Mouse (Mus musculus) neural tube, embryonic 13.5 days (tissue): ENCODE measurements around the gene Ccdc73. TPM values are rescaled to one million over a fixed set of nuclear protein-coding genes. Genes with fewer than 3 reads are reported as not detected.
A peak's percentile ranks its signal among the peaks of the same experiment; 100 is the strongest.
"Not testable (repeated sequence)": the region's sequence is repeated elsewhere in the genome, so short reads cannot be mapped to it uniquely, and the experiment has no call there.

Experiments
- ATAC-seq: fragments of 200-750 bp; cut with Nextera tagmentation; 2 replicates; pipeline ENCODE4 v1.8.0; 2017; ENCODE audit warnings: low read depth, mild to moderate bottlenecking, moderate TSS enrichment, moderate library complexity
- H3K27ac ChIP-seq: fragments of 300-500 bp; sonication (generic); replicated peaks from 2 replicates; pipeline ENCODE4 v1.5.1; 2015; ENCODE audit warnings: moderate library complexity, mild to moderate bottlenecking, inconsistent platforms
- H3K27me3 ChIP-seq: fragments of 300-500 bp; sonication (generic); 2 replicates; pipeline ENCODE4 v1.6.1; 2015; ENCODE audit warnings: mild to moderate bottlenecking, inconsistent platforms
- H3K36me3 ChIP-seq: fragments of 300-500 bp; sonication (generic); 2 replicates; pipeline ENCODE4 v1.6.1; 2015; ENCODE audit warnings: mild to moderate bottlenecking, inconsistent platforms
- H3K4me1 ChIP-seq: fragments of 300-500 bp; sonication (generic); replicated peaks from 2 replicates; pipeline ENCODE4 v1.6.1; 2015; ENCODE audit warnings: inconsistent platforms
- H3K4me2 ChIP-seq: fragments of 300-500 bp; sonication (generic); 2 replicates; pipeline ENCODE4 v1.6.1; 2015; ENCODE audit warnings: inconsistent platforms, mild to moderate bottlenecking, moderate library complexity
- H3K4me3 ChIP-seq: fragments of 300-500 bp; sonication (generic); 2 replicates; pipeline ENCODE4 v1.5.1; 2015; ENCODE audit warnings: mild to moderate bottlenecking, inconsistent platforms
- H3K9ac ChIP-seq: fragments of 300-500 bp; sonication (generic); 2 replicates; pipeline ENCODE4 v1.6.1; 2015; ENCODE audit warnings: moderate library complexity, mild to moderate bottlenecking, inconsistent platforms
- H3K9me3 ChIP-seq: fragments of 300-500 bp; sonication (generic); 2 replicates; pipeline ENCODE4 v1.6.1; 2016; ENCODE audit warnings: inconsistent platforms
- WGBS: fragments of 180-500 bp; shearing (Covaris S2); methylation state at CpG from one replicate; pipeline ENCODE4 v1.1.7; 2015; 5-methylcytosine and 5-hydroxymethylcytosine counted together
- polyA plus RNA-seq: library from polyadenylated mRNA; unstranded; fragments of >200 nt; fragmentation: Nextera tagmentation; extraction: Ambion mirVana; gene quantifications from 2 replicates; pipeline ENCODE4 v1.2.1, GENCODE M21; 2015

The Ccdc73 gene
- polyA plus RNA-seq, 1 experiment from 2014 or later: 7.8 TPM

DNA sequence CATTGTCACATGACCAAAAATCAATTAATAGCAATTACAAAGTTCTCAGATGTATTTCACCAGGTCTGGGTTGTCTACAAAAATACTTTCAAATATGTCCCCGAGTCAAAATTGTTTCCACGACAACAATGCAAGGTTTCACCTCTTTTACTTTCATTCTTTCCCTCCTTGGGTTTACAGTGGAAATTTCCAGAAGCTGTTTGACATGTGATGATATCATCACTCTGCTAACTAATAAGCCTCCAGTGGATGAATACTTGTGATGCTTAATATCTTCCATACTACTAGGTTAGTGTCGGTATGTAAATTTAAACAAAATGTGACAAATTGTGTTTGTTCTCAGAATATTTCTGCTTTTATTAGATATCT lies 17.6 kb upstream of the Ccdc73 start:
- no peaks in the 10 kb centered on the region for H3K9me3 ChIP-seq
- H3K9ac ChIP-seq: peak overlapping the region; percentile 70; the same call in 1 of the 2 replicates
- no peak for ATAC-seq
- H3K4me1 ChIP-seq: peaks cover 10% of the 10 kb centered on the region; the same call in 1 of the 2 replicates
- H3K4me2 ChIP-seq: peak overlapping the region; percentile 98
- H3K27me3 ChIP-seq: peaks cover 38% of the 10 kb centered on the region
- 78% methylated on average over 3 of the region's 3 CpGs for WGBS
- H3K27ac ChIP-seq: no peak overlapping the region
- H3K36me3 ChIP-seq: no peaks in the 10 kb centered on the region
- peak overlapping the region; percentile 50 for H3K4me3 ChIP-seq

DNA sequence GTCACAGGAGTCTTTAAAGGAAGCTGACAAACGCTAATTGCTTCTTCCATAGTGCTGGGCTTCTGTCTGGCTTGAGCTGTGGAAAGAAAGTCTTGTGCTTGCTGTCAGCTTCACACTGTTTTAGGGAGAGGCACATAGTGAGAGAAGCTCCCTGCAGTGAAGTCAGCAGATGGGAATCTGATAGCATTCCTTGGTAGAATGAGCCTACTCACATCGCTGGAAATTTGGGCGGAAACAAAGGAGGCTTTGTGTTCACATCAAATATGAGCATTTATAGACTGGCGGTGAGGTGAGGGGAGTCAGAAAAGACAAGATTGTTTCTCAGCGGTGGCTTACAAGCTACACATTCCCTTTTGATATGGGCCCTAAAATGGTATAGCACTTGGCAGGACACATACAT lies 15.9 kb upstream of the Ccdc73 start:
- ATAC-seq: no peak
- no peak overlapping the region for H3K9ac ChIP-seq
- no peak overlapping the region for H3K4me3 ChIP-seq
- H3K4me2 ChIP-seq: no peak overlapping the region
- no peaks in the 10 kb centered on the region for H3K36me3 ChIP-seq
- H3K27me3 ChIP-seq: peaks cover 38% of the 10 kb centered on the region
- no peak overlapping the region for H3K27ac ChIP-seq
- H3K9me3 ChIP-seq: no peaks in the 10 kb centered on the region
- H3K4me1 ChIP-seq: peaks cover 10% of the 10 kb centered on the region; the same call in 1 of the 2 replicates
- 41% methylated on average over 5 of the region's 5 CpGs for WGBS

GRCm38 (mm10) chr2:104852546-104852945 lies 15.1 kb upstream of the Ccdc73 start:
- ATAC-seq: no peak
- Histone ChIP-seq H3K27me3 (peaks cover 38% of the 10 kb centered on the region), H3K4me3 (no peak overlapping the region), H3K9me3 (no peaks in the 10 kb centered on the region), H3K4me2 (no peak overlapping the region), H3K27ac (no peak overlapping the region), H3K36me3 (no peaks in the 10 kb centered on the region), H3K9ac (no peak overlapping the region), H3K4me1 (peaks cover 10% of the 10 kb centered on the region; the same call in 1 of the 2 replicates)
- 89% methylated on average over 7 of the region's 7 CpGs for WGBS

DNA sequence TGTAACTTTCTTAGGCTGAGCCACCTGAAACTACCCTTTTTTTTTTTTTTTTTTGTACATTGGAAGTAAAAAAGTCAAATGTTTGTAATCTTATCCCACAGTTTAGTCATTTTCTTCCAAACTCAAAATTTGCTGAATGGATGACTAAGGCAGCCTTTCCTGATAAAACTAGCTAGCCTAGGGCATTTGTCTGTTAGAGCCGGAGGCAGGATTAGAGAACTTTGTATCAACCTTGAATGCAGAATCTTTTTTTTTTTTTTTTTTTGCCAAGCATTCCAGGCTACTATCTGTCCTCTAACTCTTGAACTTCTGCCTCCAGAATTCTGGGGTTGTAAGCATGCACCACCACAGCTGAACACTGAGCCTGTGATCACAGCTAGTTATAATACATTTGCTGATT lies 12.8 kb upstream of the Ccdc73 start:
- ATAC-seq: no peak
- H3K9ac ChIP-seq: no peak overlapping the region
- H3K4me1 ChIP-seq: peaks cover 2% of the 10 kb centered on the region; the same call in 1 of the 2 replicates
- 86% methylated on average over 1 of the region's 1 CpGs for WGBS
- no peak overlapping the region for H3K4me2 ChIP-seq
- no peaks in the 10 kb centered on the region for H3K9me3 ChIP-seq
- H3K4me3 ChIP-seq: no peak overlapping the region
- no peaks in the 10 kb centered on the region for H3K36me3 ChIP-seq
- no peak overlapping the region for H3K27ac ChIP-seq
- H3K27me3 ChIP-seq: peaks cover 15% of the 10 kb centered on the region

DNA sequence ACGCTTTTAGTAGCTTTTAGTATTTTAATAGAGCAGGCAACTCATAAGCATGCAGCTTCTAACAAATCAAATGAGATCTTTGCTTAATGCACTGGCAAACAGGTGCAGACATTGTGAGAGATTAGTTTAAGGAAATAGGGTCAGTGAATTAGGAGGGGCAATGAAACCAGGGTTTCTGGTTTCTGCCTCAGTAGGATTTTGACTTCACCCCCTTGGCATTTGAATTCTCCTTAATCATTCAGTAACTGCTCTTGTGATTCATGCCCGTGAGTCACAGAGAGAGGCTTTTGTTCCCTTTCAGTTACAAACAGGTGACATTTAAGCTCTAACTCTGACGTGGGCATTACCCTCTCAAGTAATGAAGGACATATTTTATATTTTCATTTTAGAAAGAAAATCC lies 11.9 kb upstream of the Ccdc73 start:
- Histone ChIP-seq H3K4me3 (no peak overlapping the region), H3K36me3 (no peaks in the 10 kb centered on the region), H3K9ac (no peak overlapping the region), H3K27me3 (peaks cover 9% of the 10 kb centered on the region), H3K4me1 (no peaks in the 10 kb centered on the region), H3K4me2 (no peak overlapping the region), H3K27ac (no peak overlapping the region), H3K9me3 (no peaks in the 10 kb centered on the region)
- 28% methylated on average over 3 of the region's 3 CpGs for WGBS
- no peak for ATAC-seq

DNA sequence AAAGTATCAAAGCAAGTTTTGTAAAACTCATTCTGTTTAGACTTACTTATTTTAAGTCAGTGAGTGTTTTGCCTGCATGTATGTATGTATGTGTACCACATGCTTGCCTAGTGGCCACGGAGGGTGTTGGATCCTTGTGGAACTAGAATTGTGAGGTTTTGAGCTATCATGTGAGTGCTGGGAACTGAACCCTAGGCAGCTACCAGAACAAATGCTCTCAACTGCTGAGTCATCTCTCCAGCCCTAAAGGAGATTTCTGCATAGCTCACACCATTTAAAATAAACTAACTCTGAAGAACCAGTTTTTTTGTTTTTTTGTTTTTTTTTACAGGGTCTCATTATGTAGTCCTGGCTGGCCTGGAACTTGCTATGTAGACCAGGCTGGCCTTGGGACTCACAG lies 11.4 kb upstream of the Ccdc73 start:
- H3K4me2 ChIP-seq: no peak overlapping the region
- no peaks in the 10 kb centered on the region for H3K36me3 ChIP-seq
- no peak for ATAC-seq
- no peak overlapping the region for H3K27ac ChIP-seq
- WGBS: 55% methylated on average over 1 of the region's 1 CpGs
- H3K27me3 ChIP-seq: 0 out of 2 replicates have a peak, but pooled peaks cover 4% of the 10 kb centered on the region
- no peaks in the 10 kb centered on the region for H3K9me3 ChIP-seq
- H3K9ac ChIP-seq: no peak overlapping the region
- no peak overlapping the region for H3K4me3 ChIP-seq
- no peaks in the 10 kb centered on the region for H3K4me1 ChIP-seq

DNA sequence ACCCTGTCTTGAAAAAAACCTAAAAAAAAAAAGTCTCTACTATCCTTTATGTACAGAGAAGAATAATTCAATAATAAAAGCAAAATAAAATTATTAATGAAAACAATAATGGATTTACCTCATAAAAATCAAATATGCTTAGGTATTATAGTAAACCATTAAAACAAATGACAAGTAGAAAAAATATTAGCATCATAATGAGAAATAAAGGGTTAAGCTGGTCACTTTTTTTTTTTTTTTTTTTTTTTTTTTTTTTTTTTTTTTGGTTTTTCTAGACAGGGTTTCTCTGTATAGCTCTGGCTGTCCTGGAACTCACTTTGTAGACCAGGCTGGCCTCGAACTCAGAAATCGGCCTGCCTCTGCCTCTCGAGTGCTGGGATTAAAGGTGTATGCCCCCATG lies 9.5 kb upstream of the Ccdc73 start:
- 93% methylated on average over 3 of the region's 3 CpGs for WGBS
- not testable (repeated sequence) for H3K4me1 ChIP-seq, ATAC-seq, H3K27me3 ChIP-seq, H3K4me3 ChIP-seq, H3K27ac ChIP-seq, H3K9ac ChIP-seq, H3K9me3 ChIP-seq, H3K4me2 ChIP-seq, H3K36me3 ChIP-seq

DNA sequence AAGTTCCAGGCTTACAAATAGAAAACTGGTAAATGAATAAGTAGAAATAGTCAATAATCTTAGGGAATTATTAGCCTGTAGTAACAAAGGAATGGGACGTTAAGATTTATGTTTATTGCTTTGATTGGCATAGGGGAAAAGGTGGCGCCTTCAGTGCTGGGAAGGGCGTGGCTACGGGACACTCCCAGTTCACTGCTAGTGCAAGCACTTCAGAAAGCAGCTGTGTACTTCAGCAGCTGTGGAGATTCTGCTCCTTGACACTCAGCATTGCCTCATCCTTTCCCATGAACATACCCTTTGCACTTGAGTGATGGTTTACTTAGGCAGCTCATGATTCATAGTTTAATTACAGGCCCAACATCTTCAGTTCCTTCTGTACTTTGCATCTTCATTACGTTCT lies 8.5 kb upstream of the Ccdc73 start:
- no peak overlapping the region for H3K4me2 ChIP-seq
- H3K36me3 ChIP-seq: no peaks in the 10 kb centered on the region
- H3K27ac ChIP-seq: no peak overlapping the region
- H3K9ac ChIP-seq: no peak overlapping the region
- WGBS: 69% methylated on average over 5 of the region's 5 CpGs
- no peak for ATAC-seq
- H3K27me3 ChIP-seq: no peaks in the 10 kb centered on the region
- H3K4me3 ChIP-seq: no peak overlapping the region
- no peaks in the 10 kb centered on the region for H3K4me1 ChIP-seq
- H3K9me3 ChIP-seq: no peaks in the 10 kb centered on the region

GRCm38 (mm10) chr2:104860426-104860825 lies 7.2 kb upstream of the Ccdc73 start:
- no peak for ATAC-seq
- H3K27ac ChIP-seq: no peak overlapping the region
- WGBS: 82% methylated on average over 10 of the region's 10 CpGs

DNA sequence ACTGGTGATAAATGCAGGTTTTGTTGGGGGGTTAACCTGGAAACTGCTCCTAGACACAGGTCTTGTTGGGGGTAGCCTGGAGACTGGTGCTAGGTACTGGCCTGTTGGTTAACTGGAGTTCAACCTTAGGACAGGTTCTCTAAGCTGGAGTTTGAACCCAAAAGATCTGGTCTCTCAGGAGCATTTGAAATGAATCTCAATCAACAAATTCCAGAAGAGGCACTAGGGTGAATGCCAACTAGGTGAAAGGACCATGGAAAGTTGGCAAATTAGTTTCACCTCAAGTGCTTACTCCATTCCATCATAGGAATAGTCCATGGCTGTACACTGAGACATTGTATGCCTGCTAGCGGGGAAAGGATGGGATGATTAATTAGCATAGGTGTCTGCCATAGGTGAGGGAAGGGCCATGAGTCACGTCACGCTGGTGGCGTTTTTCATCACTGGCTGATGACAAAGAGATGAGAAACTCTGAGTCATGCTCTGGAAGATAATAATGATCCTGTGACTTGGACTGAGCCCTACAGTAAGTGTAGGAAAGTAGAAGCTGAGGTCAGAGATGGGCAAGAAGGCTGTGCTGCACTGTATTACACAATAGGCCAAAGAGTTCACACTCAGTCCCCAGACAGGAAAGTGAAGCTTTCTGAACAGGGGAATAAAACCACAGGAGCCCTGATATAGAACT lies 3.3 kb upstream of the Ccdc73 start:
- no peak overlapping the region for H3K4me2 ChIP-seq
- 89% methylated on average over 4 of the region's 4 CpGs for WGBS
- H3K4me1 ChIP-seq: no peaks in the 10 kb centered on the region
- no peak overlapping the region for H3K4me3 ChIP-seq
- no peaks in the 10 kb centered on the region for H3K36me3 ChIP-seq
- no peaks in the 10 kb centered on the region for H3K27me3 ChIP-seq
- no peak for ATAC-seq
- no peak overlapping the region for H3K9ac ChIP-seq
- no peak overlapping the region for H3K27ac ChIP-seq
- no peaks in the 10 kb centered on the region for H3K9me3 ChIP-seq

More at GRCm38 (mm10) chr2:104860426-104860825, 7.2 kb upstream of the Ccdc73 start:
- no peak overlapping the region for H3K4me3 ChIP-seq
- H3K4me2 ChIP-seq: no peak overlapping the region
- no peaks in the 10 kb centered on the region for H3K9me3 ChIP-seq
- H3K27me3 ChIP-seq: no peaks in the 10 kb centered on the region
- no peaks in the 10 kb centered on the region for H3K4me1 ChIP-seq
- H3K36me3 ChIP-seq: no peaks in the 10 kb centered on the region
- no peak overlapping the region for H3K9ac ChIP-seq

DNA sequence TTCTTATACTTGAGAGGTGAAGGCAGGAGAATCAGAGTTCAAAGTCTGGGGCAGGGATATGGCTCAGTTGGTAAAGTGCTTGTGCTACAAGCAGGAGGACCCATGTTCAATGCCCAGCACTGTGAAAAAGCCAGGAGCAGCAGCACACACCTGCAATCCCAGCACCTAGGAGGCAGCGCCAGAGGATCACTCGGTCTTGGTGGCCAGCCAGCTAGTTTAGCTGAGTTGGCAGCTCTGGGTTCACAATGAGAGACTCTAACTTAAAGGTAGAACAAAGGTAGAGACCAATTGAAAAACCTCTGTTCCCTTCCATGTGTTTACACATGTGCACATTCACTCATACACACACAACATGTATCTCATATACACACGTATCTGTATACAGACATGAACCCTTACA lies 1.5 kb downstream of the Ccdc73 start:
- ATAC-seq: no peak
- Histone ChIP-seq H3K27ac (no peak overlapping the region), H3K4me2 (no peak overlapping the region), H3K9me3 (no peaks in the 10 kb centered on the region), H3K4me1 (no peaks in the 10 kb centered on the region), H3K36me3 (no peaks in the 10 kb centered on the region), H3K9ac (no peak overlapping the region), H3K4me3 (no peak overlapping the region), H3K27me3 (no peaks in the 10 kb centered on the region)
- WGBS: 89% methylated on average over 3 of the region's 3 CpGs

DNA sequence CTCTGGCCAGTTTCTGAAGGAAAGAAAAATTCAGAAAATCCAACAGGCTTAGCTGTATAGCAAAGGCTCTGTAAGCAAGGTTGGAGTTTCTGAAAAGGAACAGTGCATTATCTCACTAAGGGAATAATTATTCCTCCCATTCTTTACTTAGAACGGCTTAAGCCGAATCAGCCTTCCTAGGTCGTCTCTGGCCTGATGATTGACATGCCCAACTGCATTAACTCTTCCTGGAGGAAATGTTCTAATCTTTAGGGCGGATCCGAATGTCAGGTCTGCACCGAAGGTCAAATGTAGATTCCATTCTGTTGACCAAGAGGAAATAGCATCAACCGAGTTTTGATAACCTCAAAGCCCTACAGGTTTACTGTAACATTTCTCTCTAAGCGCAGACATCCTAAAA lies 11.2 kb downstream of the Ccdc73 start:
- no peak overlapping the region for H3K9ac ChIP-seq
- H3K27me3 ChIP-seq: no peaks in the 10 kb centered on the region
- no peak overlapping the region for H3K4me3 ChIP-seq
- no peaks in the 10 kb centered on the region for H3K9me3 ChIP-seq
- H3K4me2 ChIP-seq: no peak overlapping the region
- no peak overlapping the region for H3K27ac ChIP-seq
- no peaks in the 10 kb centered on the region for H3K4me1 ChIP-seq
- WGBS: 87% methylated on average over 8 of the region's 8 CpGs
- H3K36me3 ChIP-seq: no peaks in the 10 kb centered on the region
- no peak for ATAC-seq

- Histone ChIP-seq H3K27ac (no peak overlapping the region), H3K9me3 (no peaks in the 10 kb centered on the region)
- WGBS: 89% methylated on average over 18 of the region's 18 CpGs
These were observed 18.5 kb downstream of the Ccdc73 start for GRCm38 (mm10) chr2:104886109-104886508.

More at GRCm38 (mm10) chr2:104886109-104886508, 18.5 kb downstream of the Ccdc73 start:
- H3K9ac ChIP-seq: no peak overlapping the region
- ATAC-seq: no peak
- H3K27me3 ChIP-seq: no peaks in the 10 kb centered on the region
- H3K4me2 ChIP-seq: no peak overlapping the region
- no peak overlapping the region for H3K4me3 ChIP-seq
- H3K36me3 ChIP-seq: no peaks in the 10 kb centered on the region
- no peaks in the 10 kb centered on the region for H3K4me1 ChIP-seq
